In genomic region chr9:120868330-120868729, GRCm38 (mm10) we compare ENCODE assay signal across 25 mouse cellular contexts.
DNase-seq lines count a peak whose midpoint lies in the region; ATAC-seq and TF ChIP-seq lines count a peak whose summit lies in the region.
"Had no signal": no experiment of that assay in that cellular context is flagged by ENCODE, and none has a peak within 500 bp of the region (broad histone marks: within the 10 kb centered on the region; RNA-seq: fewer than 3 reads in every experiment).

No protein-coding gene starts in this region.

- H3K4me1 ChIP-seq in forebrain, embryonic 13.5 days, result peaks cover 74% of the 10 kb centered on the region
- peaks cover 5% of the 10 kb centered on the region; the same call in 1 of the 2 replicates for H3K4me1 ChIP-seq in forebrain, embryonic 11.5 days (replicated peaks; ENCODE audit: control insufficient read depth, insufficient read depth, low read length)
- peaks cover 62% of the 10 kb centered on the region for H3K4me1 ChIP-seq in forebrain, embryonic 15.5 days

- WGBS in forebrain, embryonic 13.5 days, result 89% methylated on average over 4 of the region's 4 CpGs
- 90% methylated on average over 4 of the region's 4 CpGs for WGBS in forebrain, embryonic 11.5 days
- WGBS in forebrain, embryonic 15.5 days, result 86% methylated on average over 4 of the region's 4 CpGs

- H3K9ac ChIP-seq in forebrain, embryonic 13.5 days, result no peak overlapping the region
- no peak overlapping the region for H3K9ac ChIP-seq in forebrain, embryonic 11.5 days (ENCODE audit: low read length)
- H3K9ac ChIP-seq in forebrain, embryonic 15.5 days (replicated peaks), result no peak overlapping the region
- H3K9ac ChIP-seq: hindbrain, embryonic 14.5 days; kidney, embryonic 15.5 days; liver, embryonic 14.5 days; midbrain, embryonic 15.5 days; neural tube, embryonic 13.5 days had no signal

- no peak for TF ChIP-seq POLR2A in myocyte (IDR thresholded peaks at IDR 0.05; ENCODE audit: insufficient read length, low read depth)

- ATAC-seq in forebrain, embryonic 13.5 days, result no peak
- no peak for ATAC-seq in forebrain, embryonic 11.5 days (replicated peaks; ENCODE audit: low FRiP score)
- no peak for ATAC-seq in forebrain, embryonic 15.5 days (replicated peaks)

- no peak overlapping the region for H3K4me3 ChIP-seq in forebrain, embryonic 13.5 days
- H3K4me3 ChIP-seq in forebrain, embryonic 11.5 days (ENCODE audit: low read depth, low read length), result no peak overlapping the region
- H3K4me3 ChIP-seq in layer of hippocampus, adult 2 months, result no peak overlapping the region
- no peak overlapping the region for H3K4me3 ChIP-seq in forebrain, embryonic 15.5 days
- no peak overlapping the region for H3K4me3 ChIP-seq in myocyte
- H3K4me3 ChIP-seq: kidney, embryonic 15.5 days; midbrain, embryonic 10.5 days; midbrain, embryonic 15.5 days; neural tube, embryonic 13.5 days had no signal

- no peak overlapping the region for H3K4me2 ChIP-seq in forebrain, embryonic 13.5 days
- no peak overlapping the region for H3K4me2 ChIP-seq in forebrain, embryonic 11.5 days (ENCODE audit: low read depth, low read length, severe bottlenecking)
- H3K4me2 ChIP-seq in forebrain, embryonic 15.5 days (replicated peaks), result no peak overlapping the region
- H3K4me2 ChIP-seq in myocyte (ENCODE audit: low read depth), result peak overlapping the region; percentile 8
- H3K4me2 ChIP-seq: hindbrain, embryonic 14.5 days; kidney, embryonic 15.5 days; midbrain, embryonic 15.5 days; neural tube, embryonic 13.5 days had no signal

- peak overlapping the region; percentile 97; the same call in 1 of the 2 replicates for H3K27ac ChIP-seq in forebrain, embryonic 13.5 days
- H3K27ac ChIP-seq in forebrain, embryonic 11.5 days (ENCODE audit: low read depth, low read length), result no peak overlapping the region
- 0 out of 2 replicates have a peak overlapping the region, but pooled peaks have one; percentile 18 for H3K27ac ChIP-seq in layer of hippocampus, adult 2 months
- peak overlapping the region; percentile 98 for H3K27ac ChIP-seq in forebrain, embryonic 15.5 days (replicated peaks)
- H3K27ac ChIP-seq: hindbrain, embryonic 14.5 days; kidney, embryonic 15.5 days; liver, embryonic 14.5 days; macrophage; midbrain, embryonic 10.5 days had no signal

- no peak overlapping the region for H3ac ChIP-seq in myocyte (ENCODE audit: control insufficient read depth, insufficient read length)

- H3K79me2 ChIP-seq in myocyte (ENCODE audit: control insufficient read depth, insufficient read depth), result no peaks in the 10 kb centered on the region

- H3K36me3 ChIP-seq in forebrain, embryonic 13.5 days (ENCODE audit: poor library complexity, severe bottlenecking), result no peaks in the 10 kb centered on the region
- no peaks in the 10 kb centered on the region for H3K36me3 ChIP-seq in forebrain, embryonic 11.5 days (ENCODE audit: control insufficient read depth, insufficient read depth, low read length)
- H3K36me3 ChIP-seq in forebrain, embryonic 15.5 days, result no peaks in the 10 kb centered on the region
- no peaks in the 10 kb centered on the region for H3K36me3 ChIP-seq in myocyte (ENCODE audit: control insufficient read depth, insufficient read depth)
- H3K36me3 ChIP-seq: kidney, embryonic 15.5 days; midbrain, embryonic 10.5 days; midbrain, embryonic 15.5 days; neural tube, embryonic 13.5 days had no signal

- no peak for DNase-seq in forebrain, embryonic 11.5 days (ENCODE audit: low spot score)
- DNase-seq in layer of hippocampus, adult 2 months (ENCODE audit: low spot score in 2 of 2), result no peak
- no peak for DNase-seq in layer of hippocampus, postnatal 10 days (ENCODE audit: low spot score in 2 of 2)
- DNase-seq in cerebellum, postnatal 14 days, result no peak
- no peak for DNase-seq in spleen, postnatal 14 days (ENCODE audit: low spot score in 2 of 2)
- DNase-seq: adrenal gland, postnatal 25 days; cerebellum, adult 11-12 months; cerebellum, postnatal 10 days; heart, postnatal 4 days; kidney, adult 18-20 months; kidney, postnatal 36 days; layer of hippocampus, postnatal 36 days; liver; lung, adult 2 months; lung, postnatal 10 days had no signal

- no peaks in the 10 kb centered on the region for H3K27me3 ChIP-seq in forebrain, embryonic 13.5 days
- no peaks in the 10 kb centered on the region for H3K27me3 ChIP-seq in forebrain, embryonic 11.5 days (ENCODE audit: control insufficient read depth, insufficient read depth, low read length)
- no peaks in the 10 kb centered on the region for H3K27me3 ChIP-seq in forebrain, embryonic 15.5 days
- H3K27me3 ChIP-seq in myocyte (ENCODE audit: control insufficient read depth, insufficient read depth, insufficient read length), result no peaks in the 10 kb centered on the region
- H3K27me3 ChIP-seq: midbrain, embryonic 15.5 days had no signal

- no peaks in the 10 kb centered on the region for H3K9me3 ChIP-seq in forebrain, embryonic 13.5 days (replicated peaks)
- H3K9me3 ChIP-seq in forebrain, embryonic 11.5 days (ENCODE audit: control insufficient read depth, low read length), result no peaks in the 10 kb centered on the region
- no peaks in the 10 kb centered on the region for H3K9me3 ChIP-seq in forebrain, embryonic 15.5 days
- H3K9me3 ChIP-seq: kidney, embryonic 15.5 days; midbrain, embryonic 10.5 days; midbrain, embryonic 15.5 days; neural tube, embryonic 13.5 days had no signal

- no peak for TF ChIP-seq CTCF in layer of hippocampus, adult 2 months (conservative IDR thresholded peaks at IDR 0.05)

TF ChIP-seq in myocyte, 11 proteins besides CTCF, POLR2A, EP300 and RAD21:
- TF ChIP-seq MAX (IDR thresholded peaks at IDR 0.05; ENCODE audit: low read depth) (no peak), E2F4 (IDR thresholded peaks at IDR 0.05; ENCODE audit: insufficient read depth) (no peak), TCF3 (IDR thresholded peaks at IDR 0.05; ENCODE audit: insufficient read length, low read depth) (no peak), TCF12 (IDR thresholded peaks at IDR 0.05; ENCODE audit: insufficient read depth, poor library complexity, severe bottlenecking) (no peak), USF1 (IDR thresholded peaks at IDR 0.05; ENCODE audit: low read depth) (no peak), CEBPB (IDR thresholded peaks at IDR 0.05; ENCODE audit: insufficient read depth, poor library complexity, severe bottlenecking) (no peak), REST (IDR thresholded peaks at IDR 0.05; ENCODE audit: insufficient read depth, insufficient read length) (no peak), POLR2AphosphoS2 (IDR thresholded peaks at IDR 0.05; ENCODE audit: insufficient read length, low read depth) (no peak), MYOG (IDR thresholded peaks at IDR 0.05; ENCODE audit: control insufficient read depth in 1 of 3, insufficient read depth in 1 of 3, insufficient read length in 2 of 3, low read depth in 2 of 3) (no peak), MYOD1 (IDR thresholded peaks at IDR 0.05; ENCODE audit: control insufficient read depth in 1 of 3, insufficient read length in 2 of 3, low read depth in 2 of 3) (no peak), SRF (IDR thresholded peaks at IDR 0.05; ENCODE audit: control insufficient read depth, insufficient read length, low read depth) (no peak)
